Mouse (Mus musculus) brain, embryonic 14.5 days (tissue): ENCODE results near the gene Btc.

Source experiments
- CTCF ChIP-seq: fragments of 200-500 bp; IDR thresholded peaks from 2 replicates; pipeline ENCODE4 v1.5.1; 2012; ENCODE audit warnings: inconsistent platforms, mild to moderate bottlenecking, moderate library complexity, borderline replicate concordance; ENCODE audit not compliant: insufficient read depth, insufficient read length; ENCODE audit errors: extremely low read depth
- POLR2A ChIP-seq: fragments of 200-500 bp; IDR thresholded peaks from 2 replicates; pipeline ENCODE4 v1.6.1; 2012; ENCODE audit warnings: mild to moderate bottlenecking, inconsistent platforms, borderline replicate concordance; ENCODE audit not compliant: poor library complexity, insufficient read depth, insufficient read length, severe bottlenecking; ENCODE audit errors: extremely low read depth

DNA sequence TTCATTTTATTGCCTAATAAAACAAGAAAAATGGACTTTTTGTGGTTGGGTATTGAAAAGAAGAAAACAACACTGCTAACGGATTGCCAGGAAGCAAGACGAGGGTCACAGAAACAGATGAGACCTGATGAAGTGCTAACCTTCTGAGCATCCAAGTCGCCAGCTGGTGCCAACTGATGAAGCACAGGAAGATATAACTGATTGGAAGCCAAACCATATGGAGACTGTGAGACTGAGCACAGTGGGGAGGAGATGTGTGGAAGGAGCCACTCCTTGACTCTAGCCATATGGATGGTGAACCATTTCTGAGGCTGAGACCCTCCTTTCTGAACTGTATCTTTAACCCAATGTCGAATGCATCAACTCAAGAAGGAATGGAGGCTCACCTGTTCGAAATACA is 57.1 kb downstream of the Btc start:
- TF ChIP-seq POLR2A (no peak), CTCF (no peak)
